Mouse (Mus musculus): Measurements from ENCODE around the gene Tmtc2. TPM values are rescaled to one million over a fixed set of nuclear protein-coding genes. Genes with fewer than 3 reads are reported as not detected.

Tmtc2 gene
- polyA plus RNA-seq, 1 experiment from 2014 or later = 8.9 TPM

- Histone ChIP-seq H3K4me1 (peaks cover 19% of the 10 kb centered on the region), H3K9ac (no peak overlapping the region), H3K27ac (no peak overlapping the region), H3K4me3 (no peak overlapping the region), H3K4me2 (peak overlapping the region; percentile 31; the same call in 1 of the 2 replicates), H3K27me3 (replicated peaks) (no peaks in the 10 kb centered on the region), H3K9me3 (no peaks in the 10 kb centered on the region), H3K36me3 (replicated peaks) (no peaks in the 10 kb centered on the region)
- ATAC-seq (replicated peaks) = peak; percentile 42; the same call in 1 of the 2 replicates
- 21% methylated on average over 5 of the region's 5 CpGs for WGBS
Measured at GRCm38 (mm10) chr10:105509896-105510272, 64.4 kb downstream of the Tmtc2 start.

GRCm38 (mm10) chr10:105509146-105509895 is 64.9 kb downstream of the Tmtc2 start:
- Histone ChIP-seq H3K36me3 (replicated peaks) (no peaks in the 10 kb centered on the region), H3K27me3 (replicated peaks) (no peaks in the 10 kb centered on the region), H3K9ac (no peak overlapping the region), H3K4me1 (peaks cover 19% of the 10 kb centered on the region), H3K4me3 (no peak overlapping the region), H3K4me2 (peak overlapping the region; percentile 31; the same call in 1 of the 2 replicates), H3K9me3 (no peaks in the 10 kb centered on the region), H3K27ac (no peak overlapping the region)
- peak; percentile 46 for ATAC-seq (replicated peaks)
- 36% methylated on average over 11 of the region's 12 CpGs for WGBS

- Histone ChIP-seq H3K9me3 (no peaks in the 10 kb centered on the region), H3K36me3 (replicated peaks) (no peaks in the 10 kb centered on the region), H3K27ac (no peak overlapping the region), H3K4me2 (no peak overlapping the region), H3K27me3 (replicated peaks) (no peaks in the 10 kb centered on the region), H3K9ac (no peak overlapping the region), H3K4me1 (peaks cover 15% of the 10 kb centered on the region), H3K4me3 (no peak overlapping the region)
- ATAC-seq (replicated peaks) = no peak
- 71% methylated on average over 3 of the region's 3 CpGs for WGBS
Measured at GRCm38 (mm10) chr10:105507982-105508786, 66.1 kb downstream of the Tmtc2 start.

GRCm38 (mm10) chr10:105506046-105506445 is 68.2 kb downstream of the Tmtc2 start:
- Histone ChIP-seq H3K36me3 (replicated peaks) (no peaks in the 10 kb centered on the region), H3K4me3 (no peak overlapping the region), H3K27ac (no peak overlapping the region), H3K9me3 (no peaks in the 10 kb centered on the region), H3K4me2 (no peak overlapping the region), H3K9ac (no peak overlapping the region), H3K27me3 (replicated peaks) (no peaks in the 10 kb centered on the region), H3K4me1 (0 out of 2 replicates have a peak, but pooled peaks cover 11% of the 10 kb centered on the region)
- WGBS = 97% methylated on average over 4 of the region's 4 CpGs
- no peak for ATAC-seq (replicated peaks)

GRCm38 (mm10) chr10:105504472-105504871 is 69.8 kb downstream of the Tmtc2 start:
- Histone ChIP-seq H3K4me3 (no peak overlapping the region), H3K9ac (no peak overlapping the region), H3K4me1 (0 out of 2 replicates have a peak, but pooled peaks cover 3% of the 10 kb centered on the region), H3K9me3 (no peaks in the 10 kb centered on the region), H3K27ac (no peak overlapping the region), H3K27me3 (replicated peaks) (no peaks in the 10 kb centered on the region), H3K36me3 (replicated peaks) (no peaks in the 10 kb centered on the region), H3K4me2 (no peak overlapping the region)
- 85% methylated on average over 2 of the region's 2 CpGs for WGBS
- ATAC-seq (replicated peaks) = no peak

- no peaks in the 10 kb centered on the region for H3K36me3 ChIP-seq (replicated peaks)
- no peak; the same call in 1 of the 2 replicates for ATAC-seq (replicated peaks)
- H3K9me3 ChIP-seq = no peaks in the 10 kb centered on the region
- no peak overlapping the region for H3K4me3 ChIP-seq
- WGBS = 58% methylated on average over 7 of the region's 7 CpGs
- H3K4me2 ChIP-seq = no peak overlapping the region
- no peaks in the 10 kb centered on the region for H3K27me3 ChIP-seq (replicated peaks)
- H3K9ac ChIP-seq = no peak overlapping the region
- no peaks in the 10 kb centered on the region for H3K4me1 ChIP-seq
- no peak overlapping the region for H3K27ac ChIP-seq
Measured at GRCm38 (mm10) chr10:105501736-105502135, 72.5 kb downstream of the Tmtc2 start.

- WGBS = 79% methylated on average over 4 of the region's 4 CpGs
- ATAC-seq (replicated peaks) = no peak
- H3K27ac ChIP-seq = no peak overlapping the region
Measured at GRCm38 (mm10) chr10:105500482-105500881, 73.8 kb downstream of the Tmtc2 start.

GRCm38 (mm10) chr10:105495248-105495647 is 79.0 kb downstream of the Tmtc2 start:
- 85% methylated on average over 6 of the region's 6 CpGs for WGBS
- Histone ChIP-seq H3K27ac (no peak overlapping the region), H3K27me3 (replicated peaks) (no peaks in the 10 kb centered on the region), H3K36me3 (replicated peaks) (no peaks in the 10 kb centered on the region), H3K9ac (no peak overlapping the region), H3K9me3 (no peaks in the 10 kb centered on the region), H3K4me2 (no peak overlapping the region), H3K4me3 (no peak overlapping the region), H3K4me1 (no peaks in the 10 kb centered on the region)
- no peak for ATAC-seq (replicated peaks)

More at GRCm38 (mm10) chr10:105500482-105500881, 73.8 kb downstream of the Tmtc2 start:
- Histone ChIP-seq H3K9me3 (no peaks in the 10 kb centered on the region), H3K27me3 (replicated peaks) (no peaks in the 10 kb centered on the region), H3K4me3 (no peak overlapping the region), H3K36me3 (replicated peaks) (no peaks in the 10 kb centered on the region), H3K4me1 (no peaks in the 10 kb centered on the region), H3K9ac (no peak overlapping the region), H3K4me2 (no peak overlapping the region)

GRCm38 (mm10) chr10:105492485-105492884 is 81.8 kb downstream of the Tmtc2 start:
- H3K36me3 ChIP-seq (replicated peaks) = no peaks in the 10 kb centered on the region
- no peak for ATAC-seq (replicated peaks)
- H3K9ac ChIP-seq = no peak overlapping the region
- H3K9me3 ChIP-seq = no peaks in the 10 kb centered on the region
- H3K27me3 ChIP-seq (replicated peaks) = no peaks in the 10 kb centered on the region
- H3K4me3 ChIP-seq = no peak overlapping the region
- no peaks in the 10 kb centered on the region for H3K4me1 ChIP-seq
- WGBS = 56% methylated on average over 4 of the region's 4 CpGs
- H3K4me2 ChIP-seq = no peak overlapping the region
- no peak overlapping the region for H3K27ac ChIP-seq

- Histone ChIP-seq H3K27me3 (replicated peaks) (no peaks in the 10 kb centered on the region), H3K4me2 (no peak overlapping the region), H3K27ac (no peak overlapping the region), H3K36me3 (replicated peaks) (no peaks in the 10 kb centered on the region), H3K9ac (no peak overlapping the region), H3K9me3 (no peaks in the 10 kb centered on the region), H3K4me1 (no peaks in the 10 kb centered on the region), H3K4me3 (no peak overlapping the region)
- ATAC-seq (replicated peaks) = no peak
- WGBS = 81% methylated on average over 4 of the region's 4 CpGs
Measured at GRCm38 (mm10) chr10:105490748-105491147, 83.5 kb downstream of the Tmtc2 start.

GRCm38 (mm10) chr10:105489970-105490735 is 84.1 kb downstream of the Tmtc2 start:
- Histone ChIP-seq H3K36me3 (replicated peaks) (no peaks in the 10 kb centered on the region), H3K4me3 (no peak overlapping the region), H3K9ac (no peak overlapping the region), H3K27me3 (replicated peaks) (no peaks in the 10 kb centered on the region), H3K4me1 (no peaks in the 10 kb centered on the region), H3K9me3 (no peaks in the 10 kb centered on the region), H3K27ac (no peak overlapping the region), H3K4me2 (peak overlapping the region; percentile 16)
- WGBS = 34% methylated on average over 14 of the region's 14 CpGs
- ATAC-seq (replicated peaks) = peak; percentile 75; the same call in 1 of the 2 replicates

- Histone ChIP-seq H3K27ac (no peak overlapping the region), H3K9ac (no peak overlapping the region), H3K36me3 (replicated peaks) (no peaks in the 10 kb centered on the region), H3K4me2 (no peak overlapping the region), H3K4me1 (no peaks in the 10 kb centered on the region), H3K9me3 (no peaks in the 10 kb centered on the region), H3K4me3 (no peak overlapping the region), H3K27me3 (replicated peaks) (no peaks in the 10 kb centered on the region)
- no peak for ATAC-seq (replicated peaks)
- WGBS = 8% methylated on average over 4 of the region's 4 CpGs
Measured at GRCm38 (mm10) chr10:105486977-105487376, 87.3 kb downstream of the Tmtc2 start.
